Mouse (Mus musculus): Measurements from ENCODE around the gene Cdc5l.

DNA sequence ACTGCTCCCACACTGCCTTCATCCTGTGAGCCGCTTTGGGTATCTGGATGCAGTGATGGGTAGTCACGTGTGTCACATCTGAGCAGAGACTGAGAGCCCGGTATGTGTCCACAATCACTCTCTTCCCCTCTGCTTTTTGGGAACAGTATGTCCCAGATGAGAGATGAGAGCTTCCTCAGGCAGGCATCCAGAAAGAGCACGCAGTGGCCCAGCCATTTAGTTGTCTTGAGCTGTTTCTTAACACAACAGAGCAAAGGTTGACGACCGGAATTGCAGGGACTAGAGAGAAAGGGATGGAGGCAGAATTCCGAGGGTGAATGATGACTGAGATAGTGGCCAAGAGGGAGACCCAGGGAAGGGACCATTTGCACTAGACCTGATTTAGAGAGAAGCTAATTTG, 68.7 kb downstream of the Cdc5l start:
- TF ChIP-seq CTCF (conservative IDR thresholded peaks at IDR 0.05; ENCODE audit: low read length): no peak
- TF ChIP-seq NANOG (IDR thresholded peaks at IDR 0.05; ENCODE audit: borderline replicate concordance, low read length): no peak
- TF ChIP-seq POU5F1 (IDR thresholded peaks at IDR 0.05; ENCODE audit: borderline replicate concordance, low read length): no peak

Data from E14TG2a.4 (cell line).